Mouse (Mus musculus) small intestine, adult 2 months (tissue): ENCODE measurements around the gene Ssx2ip.

Experiments
- CTCF ChIP-seq: fragments of 200-500 bp; IDR thresholded peaks from 2 replicates; pipeline ENCODE4 v1.5.1; 2012; ENCODE audit warnings: low read depth, mild to moderate bottlenecking, control low read depth, inconsistent platforms, low read length, moderate library complexity, mixed read lengths; ENCODE audit not compliant: insufficient replicate concordance, insufficient read length; ENCODE audit errors: extremely low read depth
- POLR2A ChIP-seq: fragments of 200-500 bp; IDR thresholded peaks from 2 replicates; pipeline ENCODE4 v1.6.1; 2012; ENCODE audit warnings: low read depth, mild to moderate bottlenecking, control low read depth, inconsistent platforms, low read length, moderate library complexity

DNA sequence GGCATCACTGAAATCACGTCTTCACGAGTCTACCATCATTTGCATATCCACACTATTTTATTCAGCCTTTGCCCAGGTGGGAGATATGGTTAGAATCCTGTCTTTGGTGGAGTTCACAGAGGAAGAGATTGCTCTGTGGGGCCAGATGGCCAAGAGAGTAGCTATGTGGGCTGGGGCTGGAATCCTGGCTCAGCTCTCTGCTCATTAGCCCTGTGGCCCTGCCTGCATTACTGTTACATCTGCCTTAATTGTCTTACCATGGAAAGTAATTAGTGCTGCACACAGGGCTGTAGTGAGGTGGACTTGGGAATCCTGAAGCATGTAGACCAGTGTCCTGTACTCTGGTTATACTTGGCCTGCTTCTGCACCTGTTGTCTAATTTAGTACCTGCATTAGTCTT is 7.6 kb downstream of the Ssx2ip start:
- TF ChIP-seq POLR2A (no peak), CTCF (no peak)
